In genomic region chr6:72428036-72428435, GRCm38 (mm10) we compare ENCODE assay signal across 8 mouse cellular contexts. TPM values are rescaled to one million over a fixed set of nuclear protein-coding genes. Genes with fewer than 3 reads are reported as not detected.
DNase-seq lines count a peak whose midpoint lies in the region; ATAC-seq and TF ChIP-seq lines count a peak whose summit lies in the region.

No protein-coding gene starts in this region.

- H3K9ac ChIP-seq in embryonic facial prominence, embryonic 15.5 days: no peak overlapping the region
- no peak overlapping the region for H3K9ac ChIP-seq in kidney, embryonic 14.5 days (ENCODE audit: low read depth, low read length)
- H3K9ac ChIP-seq in limb, embryonic 14.5 days (ENCODE audit: low read depth, low read length, severe bottlenecking): no peak overlapping the region
- H3K9ac ChIP-seq in midbrain, postnatal 0 days (replicated peaks; ENCODE audit: low read length, poor library complexity, severe bottlenecking): no peak overlapping the region

- H3K27me3 ChIP-seq in embryonic facial prominence, embryonic 15.5 days: no peaks in the 10 kb centered on the region
- no peaks in the 10 kb centered on the region for H3K27me3 ChIP-seq in heart, embryonic 10.5 days (ENCODE audit: insufficient read depth, poor library complexity, severe bottlenecking)
- H3K27me3 ChIP-seq in kidney, embryonic 14.5 days (ENCODE audit: control insufficient read depth, insufficient read depth, low read length): no peaks in the 10 kb centered on the region
- H3K27me3 ChIP-seq in limb, embryonic 14.5 days (ENCODE audit: control insufficient read depth, insufficient read depth, low read length): no peaks in the 10 kb centered on the region
- H3K27me3 ChIP-seq in midbrain, postnatal 0 days (ENCODE audit: insufficient read depth, low read length): no peaks in the 10 kb centered on the region

- 0 out of 2 replicates have a peak, but pooled peaks cover 4% of the 10 kb centered on the region for H3K4me1 ChIP-seq in embryonic facial prominence, embryonic 15.5 days
- no peaks in the 10 kb centered on the region for H3K4me1 ChIP-seq in heart, embryonic 10.5 days
- no peaks in the 10 kb centered on the region for H3K4me1 ChIP-seq in kidney, embryonic 14.5 days (ENCODE audit: control insufficient read depth, insufficient read depth, low read length)
- 0 out of 2 replicates have a peak, but pooled peaks cover 5% of the 10 kb centered on the region for H3K4me1 ChIP-seq in limb, embryonic 14.5 days (ENCODE audit: control insufficient read depth, insufficient read depth, low read length)
- no peaks in the 10 kb centered on the region for H3K4me1 ChIP-seq in midbrain, postnatal 0 days (ENCODE audit: insufficient read depth, low read length)

- peak; percentile 76 for DNase-seq in 416B (ENCODE audit: low read depth)
- peak; percentile 87 for DNase-seq in adrenal gland, postnatal 10 days
- peak; percentile 89 for DNase-seq in heart, embryonic 10.5 days (ENCODE audit: low spot score)
- peak; percentile 79 for DNase-seq in limb, embryonic 14.5 days (ENCODE audit: low spot score)
- peak; percentile 79 for DNase-seq in midbrain, postnatal 0 days (ENCODE audit: low spot score)
- peak; percentile 56 to 70 for DNase-seq in spleen, postnatal 14 days (ENCODE audit: low spot score in 2 of 2)

- peak; percentile 87 for TF ChIP-seq CTCF in midbrain, postnatal 0 days (IDR thresholded peaks at IDR 0.05)

- no peaks in the 10 kb centered on the region for H3K9me3 ChIP-seq in embryonic facial prominence, embryonic 15.5 days (replicated peaks)
- no peaks in the 10 kb centered on the region for H3K9me3 ChIP-seq in heart, embryonic 10.5 days
- no peaks in the 10 kb centered on the region for H3K9me3 ChIP-seq in kidney, embryonic 14.5 days (ENCODE audit: control insufficient read depth, low read length)
- no peaks in the 10 kb centered on the region for H3K9me3 ChIP-seq in limb, embryonic 14.5 days (ENCODE audit: control insufficient read depth, low read length)
- H3K9me3 ChIP-seq in midbrain, postnatal 0 days (ENCODE audit: low read length): no peaks in the 10 kb centered on the region

- no peak overlapping the region for H3K4me3 ChIP-seq in embryonic facial prominence, embryonic 15.5 days (replicated peaks)
- H3K4me3 ChIP-seq in heart, embryonic 10.5 days: no peak overlapping the region
- no peak overlapping the region for H3K4me3 ChIP-seq in kidney, embryonic 14.5 days (ENCODE audit: low read length)
- H3K4me3 ChIP-seq in limb, embryonic 14.5 days (replicated peaks; ENCODE audit: low read length): no peak overlapping the region
- no peak overlapping the region for H3K4me3 ChIP-seq in midbrain, postnatal 0 days (ENCODE audit: low read depth, low read length)

- no peak for TF ChIP-seq POLR2A in limb, embryonic 14.5 days (IDR thresholded peaks at IDR 0.05; ENCODE audit: borderline replicate concordance, extremely low read depth, insufficient read depth, insufficient read length)

- H3K27ac ChIP-seq in embryonic facial prominence, embryonic 15.5 days (replicated peaks): no peak overlapping the region
- no peak overlapping the region for H3K27ac ChIP-seq in heart, embryonic 10.5 days
- peak overlapping the region; percentile 37; the same call in 1 of the 2 replicates for H3K27ac ChIP-seq in kidney, embryonic 14.5 days (ENCODE audit: low read depth, low read length)
- 0 out of 2 replicates have a peak overlapping the region, but pooled peaks have one; percentile 11 for H3K27ac ChIP-seq in limb, embryonic 14.5 days (replicated peaks; ENCODE audit: low read depth, low read length)
- no peak overlapping the region for H3K27ac ChIP-seq in midbrain, postnatal 0 days (ENCODE audit: low read depth, low read length)

- ATAC-seq in embryonic facial prominence, embryonic 15.5 days (ENCODE audit: insufficient number of reproducible peaks, low FRiP score, low TSS enrichment, low read depth): peak; percentile 77
- peak; percentile 77 for ATAC-seq in kidney, embryonic 14.5 days (ENCODE audit: low FRiP score, low TSS enrichment)
- ATAC-seq in limb, embryonic 14.5 days (ENCODE audit: low FRiP score, low read depth): peak; percentile 81
- peak; percentile 76 for ATAC-seq in midbrain, postnatal 0 days (ENCODE audit: low FRiP score)

- H3K36me3 ChIP-seq in embryonic facial prominence, embryonic 15.5 days: peaks cover 96% of the 10 kb centered on the region
- H3K36me3 ChIP-seq in heart, embryonic 10.5 days: peaks cover 91% of the 10 kb centered on the region
- peaks cover 91% of the 10 kb centered on the region for H3K36me3 ChIP-seq in kidney, embryonic 14.5 days (ENCODE audit: control insufficient read depth, insufficient read depth, low read length)
- H3K36me3 ChIP-seq in limb, embryonic 14.5 days (ENCODE audit: control insufficient read depth, insufficient read depth, low read length): peaks cover 87% of the 10 kb centered on the region
- H3K36me3 ChIP-seq in midbrain, postnatal 0 days (ENCODE audit: insufficient read depth, low read length): peaks cover 51% of the 10 kb centered on the region

- WGBS in embryonic facial prominence, embryonic 15.5 days: 29% methylated on average over 8 of the region's 8 CpGs
- 42% methylated on average over 8 of the region's 8 CpGs for WGBS in heart, embryonic 10.5 days
- 39% methylated on average over 8 of the region's 8 CpGs for WGBS in kidney, embryonic 14.5 days
- 17% methylated on average over 8 of the region's 8 CpGs for WGBS in limb, embryonic 14.5 days
- WGBS in midbrain, postnatal 0 days: 34% methylated on average over 8 of the region's 8 CpGs

- no peak overlapping the region for H3K4me2 ChIP-seq in embryonic facial prominence, embryonic 15.5 days (replicated peaks)
- no peak overlapping the region for H3K4me2 ChIP-seq in kidney, embryonic 14.5 days (replicated peaks; ENCODE audit: low read depth, low read length)
- no peak overlapping the region for H3K4me2 ChIP-seq in limb, embryonic 14.5 days (replicated peaks; ENCODE audit: low read depth, low read length, severe bottlenecking)
- H3K4me2 ChIP-seq in midbrain, postnatal 0 days (ENCODE audit: low read depth, low read length, poor library complexity, severe bottlenecking): no peak overlapping the region

RNA-seq across cellular contexts. Expression of gene Mat2a, which starts 11.3 kb away (rescaled TPM):
- 100 to 1,000 TPM; 225 to 245 TPM for total RNA-seq in adrenal gland, postnatal 10 days (2021)
- 294 and 307 TPM in 2 replicates for polyA plus RNA-seq in embryonic facial prominence, embryonic 15.5 days (2015; fragmentation: Nextera tagmentation; extraction: Ambion mirVana)
- 353 and 387 TPM in 2 replicates for polyA plus RNA-seq in heart, embryonic 10.5 days (2016; fragmentation: Nextera tagmentation; extraction: Ambion mirVana)
- 322 and 463 TPM in 2 replicates for polyA plus RNA-seq in kidney, embryonic 14.5 days (2014; fragmentation: Nextera tagmentation; extraction: Ambion mirVana)
- polyA plus RNA-seq in limb, embryonic 14.5 days (2012; rRNA removed): 252 and 285 TPM in 2 replicates
- 352 and 392 TPM in 2 replicates for polyA plus RNA-seq in limb, embryonic 14.5 days (2014; fragmentation: Nextera tagmentation; extraction: Ambion mirVana)
- 120 and 150 TPM in 2 replicates for total RNA-seq in midbrain, postnatal 0 days (2014; rRNA removed)
- polyA plus RNA-seq in midbrain, postnatal 0 days (2015; fragmentation: Nextera tagmentation; extraction: Ambion mirVana): 279 and 298 TPM in 2 replicates

RNA-seq across cellular contexts. Expression of gene Ggcx, which starts 13.9 kb away (rescaled TPM):
- total RNA-seq in adrenal gland, postnatal 10 days (2021): 10 to 100 TPM; 42.4 to 42.7 TPM
- 39.0 and 42.6 TPM in 2 replicates for polyA plus RNA-seq in embryonic facial prominence, embryonic 15.5 days (2015; fragmentation: Nextera tagmentation; extraction: Ambion mirVana)
- 28.6 and 29.2 TPM in 2 replicates for polyA plus RNA-seq in heart, embryonic 10.5 days (2016; fragmentation: Nextera tagmentation; extraction: Ambion mirVana)
- polyA plus RNA-seq in kidney, embryonic 14.5 days (2014; fragmentation: Nextera tagmentation; extraction: Ambion mirVana): 10.3 and 24.7 TPM in 2 replicates
- 44.9 and 59.8 TPM in 2 replicates for polyA plus RNA-seq in limb, embryonic 14.5 days (2012; rRNA removed)
- 15.3 and 18.4 TPM in 2 replicates for polyA plus RNA-seq in limb, embryonic 14.5 days (2014; fragmentation: Nextera tagmentation; extraction: Ambion mirVana)
- 18.8 and 19.0 TPM in 2 replicates for total RNA-seq in midbrain, postnatal 0 days (2014; rRNA removed)
- 10.7 and 11.0 TPM in 2 replicates for polyA plus RNA-seq in midbrain, postnatal 0 days (2015; fragmentation: Nextera tagmentation; extraction: Ambion mirVana)

RNA-seq across cellular contexts. Expression of gene Vamp8, which starts 37.5 kb away (rescaled TPM):
- total RNA-seq in adrenal gland, postnatal 10 days (2021): 100 to 1,000 TPM; 109 to 123 TPM
- 177 and 183 TPM in 2 replicates for polyA plus RNA-seq in embryonic facial prominence, embryonic 15.5 days (2015; fragmentation: Nextera tagmentation; extraction: Ambion mirVana)
- 130 and 137 TPM in 2 replicates for polyA plus RNA-seq in heart, embryonic 10.5 days (2016; fragmentation: Nextera tagmentation; extraction: Ambion mirVana)
- polyA plus RNA-seq in kidney, embryonic 14.5 days (2014; fragmentation: Nextera tagmentation; extraction: Ambion mirVana): 114 and 143 TPM in 2 replicates
- polyA plus RNA-seq in limb, embryonic 14.5 days (2012; rRNA removed): 110 and 125 TPM in 2 replicates
- polyA plus RNA-seq in limb, embryonic 14.5 days (2014; fragmentation: Nextera tagmentation; extraction: Ambion mirVana): 163 and 173 TPM in 2 replicates
- total RNA-seq in midbrain, postnatal 0 days (2014; rRNA removed): 6.0 and 11.6 TPM in 2 replicates
- 23.7 and 24.8 TPM in 2 replicates for polyA plus RNA-seq in midbrain, postnatal 0 days (2015; fragmentation: Nextera tagmentation; extraction: Ambion mirVana)

RNA-seq across cellular contexts. Expression of gene Vamp5, which starts 47.8 kb away (rescaled TPM):
- total RNA-seq in adrenal gland, postnatal 10 days (2021): 10 to 100 TPM; 25.2 to 46.6 TPM
- 27.9 and 29.0 TPM in 2 replicates for polyA plus RNA-seq in embryonic facial prominence, embryonic 15.5 days (2015; fragmentation: Nextera tagmentation; extraction: Ambion mirVana)
- 40.5 and 44.7 TPM in 2 replicates for polyA plus RNA-seq in heart, embryonic 10.5 days (2016; fragmentation: Nextera tagmentation; extraction: Ambion mirVana)
- 32.1 and 38.4 TPM in 2 replicates for polyA plus RNA-seq in kidney, embryonic 14.5 days (2014; fragmentation: Nextera tagmentation; extraction: Ambion mirVana)
- 14.5 and 16.6 TPM in 2 replicates for polyA plus RNA-seq in limb, embryonic 14.5 days (2012; rRNA removed)
- polyA plus RNA-seq in limb, embryonic 14.5 days (2014; fragmentation: Nextera tagmentation; extraction: Ambion mirVana): 20.8 and 24.5 TPM in 2 replicates
- 6.5 and 19.3 TPM in 2 replicates for total RNA-seq in midbrain, postnatal 0 days (2014; rRNA removed)
- 14.4 and 14.5 TPM in 2 replicates for polyA plus RNA-seq in midbrain, postnatal 0 days (2015; fragmentation: Nextera tagmentation; extraction: Ambion mirVana)

Comparison
In these comparisons a context has a peak if more than half of its experiments do, and no peak if none do; other contexts are left out.
1. H3K27ac ChIP-seq: peak in kidney, embryonic 14.5 days (single experiment) and limb, embryonic 14.5 days (single experiment); none in embryonic facial prominence, embryonic 15.5 days (single experiment), heart, embryonic 10.5 days (single experiment) and midbrain, postnatal 0 days (single experiment).
2. Peak in every context shown above with its lines, with median percentiles within 50 percentile points of each other: DNase-seq and ATAC-seq.